Mouse (Mus musculus): ENCODE results near the gene Gm49405.

DNA sequence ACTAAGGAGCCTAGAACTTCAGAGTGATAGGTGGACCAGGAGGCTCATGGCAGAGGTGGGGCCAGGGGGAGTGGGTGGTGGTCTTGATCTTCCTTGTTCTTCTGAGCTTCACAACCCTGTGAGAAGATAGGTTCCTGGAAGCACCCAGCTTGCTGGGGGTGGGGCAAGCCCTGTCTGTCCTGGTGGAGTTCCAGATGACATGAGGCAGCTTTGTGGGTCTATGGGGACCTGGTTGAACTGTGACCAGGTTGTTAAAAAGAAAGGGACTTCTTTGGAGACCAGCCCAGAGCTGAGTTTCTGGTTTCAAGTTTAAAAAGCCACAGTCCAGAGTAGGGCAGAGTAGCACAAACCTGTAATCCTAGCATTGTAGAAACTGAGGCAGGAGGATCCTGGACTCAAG lies 41.4 kb upstream of the Gm49405 start:
- no peak for TF ChIP-seq ETS1 (IDR thresholded peaks at IDR 0.05; ENCODE audit: low read depth, low read length)
- TF ChIP-seq CTCF (IDR thresholded peaks at IDR 0.05 in 2 of 3, conservative IDR thresholded peaks at IDR 0.05 in 1 of 3; ENCODE audit: control insufficient read depth in 1 of 3, insufficient read depth in 1 of 3, low read depth in 2 of 3, low read length in 3 of 3, poor library complexity in 1 of 3, severe bottlenecking in 1 of 3) = no peak
- TF ChIP-seq SIN3A (IDR thresholded peaks at IDR 0.05; ENCODE audit: low read length) = no peak
- no peak for TF ChIP-seq MAX (IDR thresholded peaks at IDR 0.05; ENCODE audit: low read length)
- no peak for TF ChIP-seq ZC3H11A (IDR thresholded peaks at IDR 0.05; ENCODE audit: low read depth, low read length)

All from MEL (cell line).